Mouse (Mus musculus): ENCODE data around the gene Olfr550.

DNA sequence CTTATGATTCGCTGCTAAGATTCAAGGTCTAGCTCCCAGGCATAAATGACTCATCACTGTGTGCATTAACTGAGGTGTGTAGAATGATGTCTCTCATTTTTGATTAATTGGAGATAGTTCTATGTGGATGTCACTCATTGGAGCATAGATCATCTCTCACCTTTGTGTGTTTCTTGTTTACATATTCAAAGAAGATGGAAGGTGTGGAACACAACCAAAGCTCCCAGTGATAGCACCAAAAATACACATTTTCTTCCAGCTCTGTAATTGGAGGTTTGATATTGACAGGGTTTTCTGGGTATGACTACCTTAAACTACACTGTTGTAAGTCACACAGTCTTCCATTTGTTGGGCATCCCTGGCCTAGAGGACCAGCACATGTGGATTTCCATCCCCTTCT, 36.8 kb upstream of the Olfr550 start, which contains the start of gene Olfr547:
- TF ChIP-seq EP300 (IDR thresholded peaks at IDR 0.05; ENCODE audit: insufficient read depth, low read depth, low read length) (no peak), POLR2A (IDR thresholded peaks at IDR 0.05; ENCODE audit: insufficient read depth, low read length) (no peak), CTCF (IDR thresholded peaks at IDR 0.05; ENCODE audit: low read depth, low read length) (no peak)

All from ES-Bruce4 (cell line).